Mouse (Mus musculus): ENCODE measurements around the gene Cpeb2. TPM values are rescaled to one million over a fixed set of nuclear protein-coding genes. Genes with fewer than 3 reads are reported as not detected.
A peak's percentile ranks its signal among the peaks of the same experiment; 100 is the strongest.

Gene Cpeb2
- total and polyA plus RNA-seq, 3 experiments = 0.25 to 1.0 (median 0.52) TPM

DNA sequence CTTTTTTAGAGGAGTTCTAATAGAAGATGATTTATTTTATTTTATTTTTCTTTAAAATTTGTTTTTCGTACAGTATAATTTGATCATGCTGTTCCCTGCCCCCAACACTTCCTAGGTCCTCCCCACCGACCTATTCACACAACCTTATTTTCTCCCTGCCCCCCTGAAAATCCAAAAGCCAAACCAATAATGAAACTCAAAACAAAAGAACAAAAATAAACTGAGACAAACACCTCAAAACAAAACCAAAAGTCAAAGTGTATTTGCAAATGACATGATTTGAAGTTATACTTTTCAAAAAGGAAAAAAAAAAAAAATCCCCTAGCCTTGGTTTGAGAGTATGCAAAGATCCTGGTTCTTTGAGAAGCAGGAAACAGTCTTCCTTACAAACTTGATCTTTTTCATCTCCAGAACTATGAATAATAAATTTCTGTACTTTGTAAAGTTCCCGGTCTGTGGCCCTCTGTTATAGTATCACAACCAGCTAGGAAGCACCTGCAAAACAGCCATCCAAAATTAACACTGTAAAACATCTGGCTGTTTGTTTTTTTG, 91.4 kb downstream of the Cpeb2 start:
- Histone ChIP-seq H3K27ac (ENCODE audit: insufficient read depth, low read depth) (no peak overlapping the region), H3K9me3 (replicated peaks; ENCODE audit: low read length) (no peaks in the 10 kb centered on the region), H3K4me3 (replicated peaks in 1 of 3; ENCODE audit: low read depth in 2 of 3, low read length in 2 of 3, poor library complexity in 1 of 3) (no peak overlapping the region), H3K9ac (ENCODE audit: insufficient read depth, low read depth) (no peak overlapping the region), H3K79me2 (replicated peaks; ENCODE audit: control insufficient read depth, extremely low read depth, insufficient read depth, poor library complexity, severe bottlenecking) (no peaks in the 10 kb centered on the region), H3K4me1 (ENCODE audit: control insufficient read depth in 1 of 2, insufficient read depth in 2 of 2) (peaks cover 4 to 5% of the 10 kb centered on the region in 2 experiments; a peak in 2 of 4 replicates), H3K27me3 (replicated peaks) (no peaks in the 10 kb centered on the region), H3K4me2 (ENCODE audit: insufficient read depth, low read depth, poor library complexity, severe bottlenecking) (no peak overlapping the region), H3K36me3 (replicated peaks in 1 of 2; ENCODE audit: control insufficient read depth in 1 of 2, insufficient read depth in 1 of 2, low read length in 1 of 2) (no peaks in the 10 kb centered on the region)
- TF ChIP-seq MEF2A (IDR thresholded peaks at IDR 0.05; ENCODE audit: borderline replicate concordance, low read depth, low read length) = peak; percentile 83; the same call in 1 of the 2 replicates
- peak; percentile 88 for TF ChIP-seq ZNF384 (IDR thresholded peaks at IDR 0.05; ENCODE audit: low read depth, low read length)
- TF ChIP-seq MAFK (IDR thresholded peaks at IDR 0.05; ENCODE audit: insufficient replicate concordance, low read length) = no peak
- TF ChIP-seq TCF12 (IDR thresholded peaks at IDR 0.05; ENCODE audit: low read depth, low read length) = 0 out of 2 replicates have a peak, but pooled peaks have one; percentile 31
- peak; percentile 56; the same call in 1 of the 2 replicates for TF ChIP-seq EP300 (IDR thresholded peaks at IDR 0.05; ENCODE audit: low read length)
- peak; percentile 23; the same call in 1 of the 2 replicates for TF ChIP-seq JUN (IDR thresholded peaks at IDR 0.05; ENCODE audit: insufficient read depth, low read depth, low read length)
- no peak for TF ChIP-seq NRF1 (IDR thresholded peaks at IDR 0.05; ENCODE audit: low read depth, low read length)
- no peak for TF ChIP-seq GABPA (IDR thresholded peaks at IDR 0.05; ENCODE audit: insufficient replicate concordance, low read depth, low read length)
- TF ChIP-seq IRF4 (IDR thresholded peaks at IDR 0.05; ENCODE audit: low read depth, low read length) = peak; percentile 86
- peak; percentile 8 for TF ChIP-seq JUND (conservative IDR thresholded peaks at IDR 0.05; ENCODE audit: low read depth, low read length)
- DNase-seq (ENCODE audit: extremely low read depth) = peak; percentile 31
- in situ Hi-C loops (cut with MboI; ENCODE audit: low pct_ligation_motif_present, low pct_unique_long_range_greater_than_20kb, low sequenced_read_pairs) = no loop called here
- dilution Hi-C loops (cut with MboI; ENCODE audit: extremely low pct_ligation_motif_present, extremely low pct_unique_long_range_greater_than_20kb, low sequenced_read_pairs) = no loop called here

DNA sequence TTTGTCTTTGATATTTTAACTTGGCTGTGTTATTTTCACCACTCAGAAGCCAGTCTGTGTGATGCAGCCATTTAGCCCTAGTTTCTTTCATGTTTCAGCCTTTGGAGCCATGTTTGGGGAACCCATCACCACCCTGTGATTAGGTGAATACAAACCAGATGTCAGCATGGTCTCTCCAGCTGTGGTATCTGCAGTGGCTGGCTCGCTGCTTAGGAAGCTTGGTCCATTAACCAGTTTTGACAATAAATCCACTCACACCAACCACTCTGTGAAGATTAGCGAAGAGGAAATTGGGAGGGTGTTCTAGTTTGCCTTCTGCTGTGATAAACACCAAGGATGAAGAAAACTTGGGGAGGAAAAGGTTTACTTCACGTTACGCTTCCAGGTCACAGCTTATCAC, 92.6 kb downstream of the Cpeb2 start:
- H3K9me3 ChIP-seq (replicated peaks; ENCODE audit: low read length) = no peaks in the 10 kb centered on the region
- H3K27ac ChIP-seq (ENCODE audit: insufficient read depth, low read depth) = no peak overlapping the region
- H3K27me3 ChIP-seq (replicated peaks) = no peaks in the 10 kb centered on the region
- TF ChIP-seq GABPA (IDR thresholded peaks at IDR 0.05; ENCODE audit: insufficient replicate concordance, low read depth, low read length) = no peak
- TF ChIP-seq USF1 (IDR thresholded peaks at IDR 0.05; ENCODE audit: low read depth, low read length) = no peak
- no peak for TF ChIP-seq UBTF (IDR thresholded peaks at IDR 0.05; ENCODE audit: low read depth, low read length)
- no peak for TF ChIP-seq ZNF384 (IDR thresholded peaks at IDR 0.05; ENCODE audit: low read depth, low read length)
- no peak for TF ChIP-seq SMC3 (IDR thresholded peaks at IDR 0.05; ENCODE audit: low read depth, low read length)
- TF ChIP-seq RAD21 (IDR thresholded peaks at IDR 0.05; ENCODE audit: low read depth, low read length) = no peak
- TF ChIP-seq EP300 (IDR thresholded peaks at IDR 0.05; ENCODE audit: low read length) = no peak
- TF ChIP-seq JUN (IDR thresholded peaks at IDR 0.05; ENCODE audit: insufficient read depth, low read depth, low read length) = no peak
- TF ChIP-seq ZKSCAN1 (IDR thresholded peaks at IDR 0.05; ENCODE audit: borderline replicate concordance, low read depth, low read length) = no peak
- TF ChIP-seq HCFC1 (IDR thresholded peaks at IDR 0.05; ENCODE audit: low read depth, low read length) = no peak
- no peak for TF ChIP-seq CTCF (conservative IDR thresholded peaks at IDR 0.05 in 1 of 2, IDR thresholded peaks at IDR 0.05 in 1 of 2; ENCODE audit: low read depth in 2 of 2, low read length in 2 of 2)
- no peak for TF ChIP-seq PAX5 (IDR thresholded peaks at IDR 0.05; ENCODE audit: low read length)
- no peaks in the 10 kb centered on the region for H3K79me2 ChIP-seq (replicated peaks; ENCODE audit: control insufficient read depth, extremely low read depth, insufficient read depth, poor library complexity, severe bottlenecking)
- in situ Hi-C loops (cut with MboI; ENCODE audit: low pct_ligation_motif_present, low pct_unique_long_range_greater_than_20kb, low sequenced_read_pairs) (no loop called here), dilution Hi-C loops (cut with MboI; ENCODE audit: extremely low pct_ligation_motif_present, extremely low pct_unique_long_range_greater_than_20kb, low sequenced_read_pairs) (no loop called here)
- H3K36me3 ChIP-seq (replicated peaks in 1 of 2; ENCODE audit: control insufficient read depth in 1 of 2, insufficient read depth in 1 of 2, low read length in 1 of 2) = no peaks in the 10 kb centered on the region
- H3K4me2 ChIP-seq (ENCODE audit: insufficient read depth, low read depth, poor library complexity, severe bottlenecking) = no peak overlapping the region
- peaks cover 4 to 5% of the 10 kb centered on the region in 2 experiments; a peak in 2 of 4 replicates for H3K4me1 ChIP-seq (ENCODE audit: control insufficient read depth in 1 of 2, insufficient read depth in 2 of 2)
- no peak overlapping the region for H3K9ac ChIP-seq (ENCODE audit: insufficient read depth, low read depth)
- no peak overlapping the region for H3K4me3 ChIP-seq (replicated peaks in 1 of 3; ENCODE audit: low read depth in 2 of 3, low read length in 2 of 3, poor library complexity in 1 of 3)
- no peak for DNase-seq (ENCODE audit: extremely low read depth)
